Comparison of ENCODE assay signal across 13 mouse cellular contexts in the genomic region with DNA sequence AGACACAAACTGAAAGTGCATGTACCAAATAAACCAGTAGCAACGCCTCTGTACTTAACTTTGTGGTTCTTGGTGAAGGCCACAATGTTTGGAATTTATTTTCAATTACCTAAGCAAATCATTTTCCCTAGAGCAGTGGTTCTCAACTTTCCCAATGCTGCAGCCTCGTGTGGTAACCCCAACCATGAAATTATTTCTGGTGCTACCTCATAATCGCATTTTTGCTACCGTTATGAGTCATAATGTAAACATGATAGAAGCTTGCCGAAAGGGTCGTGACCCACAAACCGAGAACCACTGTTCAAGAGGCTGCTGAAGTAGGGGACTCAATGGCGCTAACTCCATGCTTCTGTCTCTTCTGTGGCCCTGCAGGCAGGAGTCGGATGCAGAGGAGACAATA.
"Had no signal": no experiment of that assay in that cellular context is flagged by ENCODE, and none has a peak within 500 bp of the region (broad histone marks: within the 10 kb centered on the region; RNA-seq: fewer than 3 reads in every experiment).

No protein-coding gene starts in this region.

- H3K36me3 ChIP-seq: lung, embryonic 15.5 days; midbrain, embryonic 13.5 days; midbrain, embryonic 15.5 days; neural tube, embryonic 12.5 days; stomach, embryonic 15.5 days had no signal

- H3K4me3 ChIP-seq: lung, embryonic 15.5 days; megakaryocyte, embryonic 14.5 days; midbrain, embryonic 13.5 days; midbrain, embryonic 15.5 days; neural tube, embryonic 12.5 days; stomach, embryonic 15.5 days had no signal

- DNase-seq: lung, adult 2 months; lung, postnatal 14 days; lung, postnatal 36 days; right cerebral cortex, postnatal 14 days; thymus, adult 2 months; thymus, postnatal 25 days; thymus, postnatal 4 days had no signal

- H3K27me3 ChIP-seq: lung, embryonic 15.5 days; megakaryocyte, embryonic 14.5 days; midbrain, embryonic 13.5 days; midbrain, embryonic 15.5 days; neural tube, embryonic 12.5 days; stomach, embryonic 15.5 days had no signal
